Mouse (Mus musculus) G1E (cell line): ENCODE data around the gene Rnf111. TPM values are rescaled to one million over a fixed set of nuclear protein-coding genes. Genes with fewer than 3 reads are reported as not detected.

Experiments
- ATAC-seq: 2 replicates; pipeline ENCODE4 v1.8.0; 2016; ENCODE audit warnings: mild to moderate bottlenecking; ENCODE audit not compliant: insufficient number of reproducible peaks, poor library complexity, low FRiP score, severe bottlenecking; ENCODE audit errors: extremely low read depth
- DNase-seq: peaks from one replicate; pipeline ENCODE4 v3.0.0; 2012; ENCODE audit warnings: low spot score
- H3K27me3 ChIP-seq: 2 replicates; pipeline ENCODE4 v1.6.1; 2012; ENCODE audit warnings: mild to moderate bottlenecking, low read length, inconsistent platforms; ENCODE audit not compliant: insufficient read depth
- H3K36me3 ChIP-seq: replicated peaks from 2 replicates; pipeline ENCODE3; 2012; ENCODE audit warnings: mild to moderate bottlenecking, inconsistent platforms
- H3K4me1 ChIP-seq: 2 replicates; pipeline ENCODE4 v1.6.1; 2012; ENCODE audit warnings: low read depth, low read length, inconsistent platforms, mixed read lengths; ENCODE audit not compliant: insufficient read depth
- H3K4me3 ChIP-seq: 2 replicates; pipeline ENCODE4 v1.5.1; 2012; ENCODE audit warnings: low read depth, mild to moderate bottlenecking, inconsistent platforms, low read length, moderate library complexity, mixed read lengths
- H3K9me3 ChIP-seq: replicated peaks from 2 replicates; pipeline ENCODE4 v1.6.1; 2012; ENCODE audit warnings: inconsistent platforms
- CTCF ChIP-seq: IDR thresholded peaks from 2 replicates; pipeline ENCODE4 v1.5.1; 2012; ENCODE audit warnings: low read depth, low read length, inconsistent platforms, mixed read lengths
- GATA1 ChIP-seq: IDR thresholded peaks from 2 replicates; pipeline ENCODE4 v1.6.1; 2012; ENCODE audit warnings: borderline replicate concordance, low read length, inconsistent platforms, mixed read lengths
- GATA2 ChIP-seq: IDR thresholded peaks from 2 replicates; pipeline ENCODE4 v1.6.1; 2012; ENCODE audit warnings: low read depth, low read length, inconsistent platforms, borderline replicate concordance
- POLR2AphosphoS5 ChIP-seq: IDR thresholded peaks from 2 replicates; pipeline ENCODE4 v1.6.1; 2012; ENCODE audit warnings: low read depth, low read length, inconsistent platforms; ENCODE audit not compliant: insufficient replicate concordance
- TAL1 ChIP-seq: conservative IDR thresholded peaks from 2 replicates; pipeline ENCODE4 v1.6.1; 2012; ENCODE audit warnings: low read depth, low read length, inconsistent platforms, mixed read lengths
- polyA plus RNA-seq: library from polyadenylated mRNA; stranded (reverse); fragments of >175 nt; gene quantifications from 2 replicates; pipeline ENCODE4 v1.2.3, GENCODE M21; 2012
- total RNA-seq, 2 experiments: library from RNA; stranded (forward) in 1 of 2; stranded (reverse) in 1 of 2; fragments of 200-1000 nt in 1 of 2; fragments of >200 nt in 1 of 2; fragmentation: Nextera tagmentation in 1 of 2; gene quantifications; 2 replicates each; pipeline ENCODE4 v1.2.3; 2014 to 2017

The Rnf111 gene
- total and polyA plus RNA-seq, 3 experiments, result 7.3 to 76.5 (median 39.4) TPM

GRCm38 (mm10) chr9:70452371-70452770 is 51.2 kb downstream of the Rnf111 start:
- Histone ChIP-seq H3K9me3 (no peaks in the 10 kb centered on the region), H3K4me1 (peaks cover 4% of the 10 kb centered on the region; the same call in 1 of the 2 replicates), H3K4me3 (no peak overlapping the region), H3K27me3 (no peaks in the 10 kb centered on the region), H3K36me3 (peaks cover 79% of the 10 kb centered on the region)
- TF ChIP-seq GATA1 (no peak), GATA2 (no peak), TAL1 (no peak)
- ATAC-seq, result no peak
- DNase-seq, result no peak

GRCm38 (mm10) chr9:70449072-70449471 is 54.5 kb downstream of the Rnf111 start:
- peaks cover 79% of the 10 kb centered on the region for H3K36me3 ChIP-seq
- peaks cover 4% of the 10 kb centered on the region; the same call in 1 of the 2 replicates for H3K4me1 ChIP-seq
- ATAC-seq (no peak), DNase-seq (no peak)
- H3K4me3 ChIP-seq, result no peak overlapping the region
- H3K27me3 ChIP-seq, result no peaks in the 10 kb centered on the region
- TF ChIP-seq POLR2AphosphoS5, result no peak
- no peak for TF ChIP-seq GATA2
- TF ChIP-seq TAL1, result no peak
- TF ChIP-seq CTCF, result no peak
- TF ChIP-seq GATA1, result no peak
- H3K9me3 ChIP-seq, result no peaks in the 10 kb centered on the region

GRCm38 (mm10) chr9:70439959-70440358 is 63.6 kb downstream of the Rnf111 start:
- H3K9me3 ChIP-seq, result no peaks in the 10 kb centered on the region
- DNase-seq, result no peak
- ATAC-seq, result no peak
- H3K36me3 ChIP-seq, result peaks cover 82% of the 10 kb centered on the region
- H3K4me1 ChIP-seq, result no peaks in the 10 kb centered on the region
- no peaks in the 10 kb centered on the region for H3K27me3 ChIP-seq
- TF ChIP-seq GATA2 (no peak), GATA1 (no peak), POLR2AphosphoS5 (no peak), TAL1 (no peak), CTCF (no peak)
- H3K4me3 ChIP-seq, result no peak overlapping the region

DNA sequence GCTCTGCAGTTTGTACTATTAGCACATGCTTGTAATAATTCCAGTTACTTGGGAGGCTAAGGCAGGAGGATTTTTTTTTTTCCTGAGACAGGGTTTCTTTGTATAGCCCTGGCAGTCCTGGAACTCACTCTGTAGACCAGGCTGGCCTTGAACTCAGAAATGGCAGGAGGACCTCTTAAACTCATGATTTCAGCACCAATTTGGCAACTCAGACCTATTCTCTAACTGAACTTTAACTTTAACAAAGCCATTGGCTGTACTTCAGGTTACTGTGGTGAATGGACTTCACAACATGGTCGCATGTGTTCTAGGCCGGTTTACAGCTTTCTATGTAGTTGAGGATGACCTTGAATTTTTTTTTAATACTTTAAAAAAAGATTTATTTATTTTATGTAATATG is 80.9 kb downstream of the Rnf111 start:
- no peak for ATAC-seq
- Histone ChIP-seq H3K27me3 (no peaks in the 10 kb centered on the region), H3K36me3 (peaks cover 54% of the 10 kb centered on the region)

DNA sequence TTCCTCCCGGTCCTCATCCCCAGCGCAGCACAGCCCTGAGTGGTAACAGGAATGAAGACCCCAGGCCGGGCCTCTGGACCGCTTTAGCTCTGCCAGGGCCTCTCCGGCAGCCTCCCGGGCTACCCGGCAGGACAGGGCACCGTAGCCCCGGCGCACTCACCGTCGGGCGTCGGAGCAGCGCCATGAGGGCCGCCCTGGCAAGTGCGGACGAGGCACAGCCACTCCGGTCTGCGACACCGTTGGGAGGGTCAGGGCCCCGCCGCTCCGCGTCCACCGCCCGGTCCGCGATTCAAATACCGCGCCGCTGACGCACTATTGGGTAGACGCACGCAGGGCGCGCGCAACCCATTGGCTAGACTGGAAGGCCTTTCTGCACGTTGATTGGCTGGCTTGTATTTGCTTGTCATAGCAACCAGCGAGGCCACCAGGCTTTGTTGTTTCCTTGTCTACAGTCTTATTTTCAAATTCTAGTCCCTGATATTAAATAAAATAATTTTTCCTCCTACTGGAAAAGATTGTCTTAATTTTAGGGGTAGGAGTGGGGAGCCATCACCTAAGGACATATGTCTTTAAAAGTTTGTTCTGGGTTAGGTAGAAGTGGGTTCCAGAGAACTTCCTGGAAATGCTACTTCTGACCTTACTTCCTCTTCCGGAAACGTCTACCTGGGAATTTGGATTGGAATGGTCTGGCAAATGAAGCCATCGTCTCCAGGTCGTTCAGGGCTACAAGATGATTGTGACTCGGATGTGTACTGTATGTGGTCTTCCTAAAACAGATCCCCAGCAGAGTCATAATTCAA is 82.1 kb downstream of the Rnf111 start, which contains the start of gene Ccnb2:
Ccnb2 (minus strand) TSS at position 291 of the 800 bp plus-strand sequence.
- ATAC-seq, result peak; percentile 98
- peak; percentile 90 for DNase-seq
- Histone ChIP-seq H3K4me1 (peaks cover 10% of the 10 kb centered on the region; the same call in 1 of the 2 replicates), H3K9me3 (no peaks in the 10 kb centered on the region), H3K36me3 (peaks cover 53% of the 10 kb centered on the region), H3K27me3 (no peaks in the 10 kb centered on the region), H3K4me3 (peak within 1 kb of the TSS; percentile 91)
- TF ChIP-seq GATA1, result no peak
- TF ChIP-seq GATA2, result no peak
- no peak for TF ChIP-seq POLR2AphosphoS5
- no peak for TF ChIP-seq TAL1
- no peak for TF ChIP-seq CTCF

More for the DNA sequence above, 80.9 kb downstream of the Rnf111 start:
- TF ChIP-seq GATA2 (no peak), POLR2AphosphoS5 (no peak), GATA1 (no peak), CTCF (no peak), TAL1 (no peak)
- Histone ChIP-seq H3K4me1 (peaks cover 10% of the 10 kb centered on the region; the same call in 1 of the 2 replicates), H3K9me3 (no peaks in the 10 kb centered on the region), H3K4me3 (no peak overlapping the region)
- DNase-seq, result no peak

- ATAC-seq, result no peak
- TF ChIP-seq CTCF (peak; percentile 82), GATA1 (no peak)
- H3K4me3 ChIP-seq, result no peak overlapping the region
- no peaks in the 10 kb centered on the region for H3K9me3 ChIP-seq
- H3K27me3 ChIP-seq, result no peaks in the 10 kb centered on the region
- peaks cover 74% of the 10 kb centered on the region for H3K36me3 ChIP-seq
- no peak for DNase-seq
- peaks cover 3% of the 10 kb centered on the region; the same call in 1 of the 2 replicates for H3K4me1 ChIP-seq
Measured at GRCm38 (mm10) chr9:70416412-70416811, 87.1 kb downstream of the Rnf111 start.
